ENCODE assay signal across 13 mouse cellular contexts in the genomic region with DNA sequence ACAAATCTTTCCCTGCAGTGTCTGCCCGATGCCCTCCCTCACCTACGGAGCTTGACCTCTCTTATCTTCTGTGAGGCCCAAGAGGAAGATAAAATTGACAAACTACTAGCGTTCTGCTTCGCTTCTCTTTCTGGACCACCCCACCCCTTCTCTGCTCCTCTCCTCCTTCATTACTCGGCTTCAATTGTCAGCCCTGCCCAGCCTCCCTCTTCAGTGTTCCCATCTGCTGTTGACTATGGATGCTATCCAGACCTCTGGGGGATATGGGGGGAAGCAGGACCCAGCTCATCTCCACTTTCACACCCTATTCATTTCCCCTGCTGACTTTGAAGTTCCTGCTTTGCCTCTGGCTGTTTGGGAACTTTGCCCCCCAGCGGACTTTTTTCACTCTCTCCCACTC.
DNase-seq lines count a peak whose midpoint lies in the region; ATAC-seq and TF ChIP-seq lines count a peak whose summit lies in the region.
"Had no signal": no experiment of that assay in that cellular context is flagged by ENCODE, and none has a peak within 500 bp of the region (broad histone marks: within the 10 kb centered on the region; RNA-seq: fewer than 3 reads in every experiment).

No protein-coding gene starts in this region.

- no peak for TF ChIP-seq POLR2A in lung, adult 2 months (IDR thresholded peaks at IDR 0.05; ENCODE audit: borderline replicate concordance, extremely low read depth, low read depth, low read length)

- H3K4me2 ChIP-seq in heart, embryonic 12.5 days = 0 out of 2 replicates have a peak overlapping the region, but pooled peaks have one; percentile 10
- H3K4me2 ChIP-seq: hindbrain, embryonic 12.5 days; limb, embryonic 13.5 days had no signal

- 7% methylated on average over 6 of the region's 6 CpGs for WGBS in heart, embryonic 12.5 days
- WGBS in lung, adult 2 months = 33% methylated on average over 6 of the region's 6 CpGs

- H3K4me1 ChIP-seq in heart, embryonic 12.5 days (replicated peaks) = peaks cover 5% of the 10 kb centered on the region
- H3K4me1 ChIP-seq in lung, adult 2 months (ENCODE audit: control insufficient read depth, insufficient read depth, low read length) = 0 out of 2 replicates have a peak, but pooled peaks cover 2% of the 10 kb centered on the region

- H3K4me3 ChIP-seq in heart, embryonic 12.5 days = no peak overlapping the region
- no peak overlapping the region for H3K4me3 ChIP-seq in lung, adult 2 months (replicated peaks; ENCODE audit: extremely low read depth, low read depth, low read length)
- H3K4me3 ChIP-seq: forebrain, embryonic 10.5 days; heart, adult 2 months; hindbrain, embryonic 12.5 days; limb, embryonic 13.5 days had no signal

- no peak overlapping the region for H3K27ac ChIP-seq in heart, embryonic 12.5 days (ENCODE audit: poor library complexity, severe bottlenecking)
- H3K27ac ChIP-seq: forebrain, embryonic 10.5 days; heart, adult 2 months; hindbrain, embryonic 12.5 days; limb, embryonic 13.5 days had no signal

- ATAC-seq in heart, embryonic 12.5 days (ENCODE audit: insufficient number of reproducible peaks, low FRiP score) = no peak
- ATAC-seq: liver, postnatal 0 days had no signal

- no peak for DNase-seq in heart, adult 9 months (ENCODE audit: low spot score in 2 of 2)
- DNase-seq in kidney, postnatal 10 days = peak; percentile 48
- DNase-seq in kidney, adult 18-20 months = no peak
- DNase-seq in lung, postnatal 10 days = peak; percentile 18
- DNase-seq in lung, adult 2 months = no peak
- DNase-seq in thymus, postnatal 4 days = no peak
- DNase-seq: cerebellum, postnatal 25 days; liver, postnatal 0 days had no signal

- TF ChIP-seq CTCF in lung, adult 2 months (IDR thresholded peaks at IDR 0.05; ENCODE audit: insufficient read depth, low read length) = no peak

- no peaks in the 10 kb centered on the region for H3K36me3 ChIP-seq in heart, embryonic 12.5 days
- H3K36me3 ChIP-seq: forebrain, embryonic 10.5 days; hindbrain, embryonic 12.5 days; limb, embryonic 13.5 days had no signal

- no peaks in the 10 kb centered on the region for H3K27me3 ChIP-seq in heart, embryonic 12.5 days (replicated peaks)
- H3K27me3 ChIP-seq: hindbrain, embryonic 12.5 days; limb, embryonic 13.5 days had no signal

- H3K9me3 ChIP-seq in heart, embryonic 12.5 days (replicated peaks) = no peaks in the 10 kb centered on the region
- H3K9me3 ChIP-seq: forebrain, embryonic 10.5 days; hindbrain, embryonic 12.5 days; limb, embryonic 13.5 days had no signal

- H3K9ac ChIP-seq in heart, embryonic 12.5 days = no peak overlapping the region
- H3K9ac ChIP-seq: hindbrain, embryonic 12.5 days; limb, embryonic 13.5 days; liver, postnatal 0 days had no signal

Comparison
In these comparisons a context has a peak if more than half of its experiments do, and no peak if none do; other contexts are left out.
1. DNase-seq: peak in kidney, postnatal 10 days (single experiment) and lung, postnatal 10 days (single experiment); none in heart, adult 9 months (0 of 2), kidney, adult 18-20 months (single experiment), lung, adult 2 months (single experiment) and thymus, postnatal 4 days (single experiment).